Mouse (Mus musculus) C2C12 (cell line): ENCODE results near the gene Ppp2r5e. TPM values are rescaled to one million over a fixed set of nuclear protein-coding genes. Genes with fewer than 3 reads are reported as not detected.

ENCODE experiments used
- H3K27me3 ChIP-seq: one replicate; pipeline ENCODE4 v1.6.1; 2011; ENCODE audit not compliant: control insufficient read depth, insufficient read depth, insufficient read length
- H3K36me3 ChIP-seq: one replicate; pipeline ENCODE4 v1.6.1; 2011; ENCODE audit not compliant: control insufficient read depth, insufficient read depth
- H3K4me3 ChIP-seq: one replicate; pipeline ENCODE4 v1.5.1; 2011; ENCODE audit warnings: mild to moderate bottlenecking, control low read depth; ENCODE audit not compliant: poor library complexity, insufficient read depth, severe bottlenecking
- H3K79me2 ChIP-seq: one replicate; pipeline ENCODE4 v1.6.1; 2011; ENCODE audit not compliant: control insufficient read depth, insufficient read depth
- H3K79me3 ChIP-seq: one replicate; pipeline ENCODE4 v1.6.1; 2011; ENCODE audit warnings: low read depth, control low read depth
- H3ac ChIP-seq: one replicate; pipeline ENCODE3; 2011; ENCODE audit warnings: low read depth; ENCODE audit not compliant: control insufficient read depth, insufficient read length
- CEBPB ChIP-seq: IDR thresholded peaks from one replicate; pipeline ENCODE4 v1.6.1; 2011; ENCODE audit warnings: low read depth, mild to moderate bottlenecking, control low read depth, moderate library complexity
- CTCF ChIP-seq: IDR thresholded peaks from one replicate; pipeline ENCODE4 v1.5.1; 2011; ENCODE audit not compliant: control insufficient read depth, insufficient read depth, insufficient read length
- FOSL1 ChIP-seq: IDR thresholded peaks from one replicate; pipeline ENCODE4 v1.8.0; 2011; ENCODE audit warnings: mild to moderate bottlenecking, low read length; ENCODE audit not compliant: poor library complexity, insufficient read depth, severe bottlenecking
- MAX ChIP-seq: IDR thresholded peaks from one replicate; pipeline ENCODE4 v1.6.1; 2011; ENCODE audit warnings: mild to moderate bottlenecking, control low read depth
- MYOD1 ChIP-seq: IDR thresholded peaks from one replicate; pipeline ENCODE4 v1.6.1; 2011; ENCODE audit warnings: low read depth; ENCODE audit not compliant: control insufficient read depth, insufficient read length
- MYOG ChIP-seq: IDR thresholded peaks from one replicate; pipeline ENCODE4 v1.6.1; 2011; ENCODE audit not compliant: control insufficient read depth, insufficient read length; ENCODE audit errors: extremely low read depth
- USF1 ChIP-seq: IDR thresholded peaks from one replicate; pipeline ENCODE4 v1.6.1; 2011; ENCODE audit warnings: low read depth, mild to moderate bottlenecking, control low read depth, moderate library complexity
- polyA plus RNA-seq: library from polyadenylated mRNA; unstranded; fragments of >200 nt; fragmentation: generic; extraction: Trizol; gene quantifications from one replicate; pipeline ENCODE4 v1.2.1, GENCODE M21; 2012; ENCODE audit warnings: missing spikeins

The Ppp2r5e gene
- polyA plus RNA-seq, 1 experiment: 11.9 TPM

DNA sequence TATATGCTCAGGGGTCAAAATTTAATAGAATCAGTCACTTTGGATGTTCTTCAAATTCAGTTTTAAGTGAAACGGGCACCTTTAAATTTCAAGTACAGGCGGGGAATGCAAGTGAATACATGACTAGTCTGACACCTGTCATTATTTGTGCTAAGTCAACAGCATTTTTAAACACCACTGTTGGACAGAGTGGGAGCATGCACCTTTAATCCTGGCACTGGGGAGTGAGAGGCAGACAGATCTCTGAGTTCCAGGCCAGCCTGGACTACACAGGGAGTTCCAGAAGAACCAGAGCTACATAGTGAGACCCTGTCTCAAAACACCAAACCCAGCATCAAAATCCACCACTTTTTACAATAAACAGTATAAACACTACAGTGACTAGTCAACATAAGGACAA is 108.5 kb downstream of the Ppp2r5e start:
- TF ChIP-seq MYOG: no peak
- TF ChIP-seq CEBPB: no peak
- no peak for TF ChIP-seq FOSL1
- TF ChIP-seq CTCF: no peak
- TF ChIP-seq USF1: no peak
- no peak for TF ChIP-seq MAX
- no peak for TF ChIP-seq MYOD1

GRCm38 (mm10) chr12:75486568-75487286 is 109.3 kb downstream of the Ppp2r5e start:
- H3K79me2 ChIP-seq: no peaks in the 10 kb centered on the region
- TF ChIP-seq MYOD1 (no peak), USF1 (no peak), FOSL1 (no peak), MYOG (no peak), CEBPB (no peak), MAX (no peak), CTCF (no peak)
- no peaks in the 10 kb centered on the region for H3K27me3 ChIP-seq
- H3K79me3 ChIP-seq: peaks cover 2% of the 10 kb centered on the region
- H3K36me3 ChIP-seq: peaks cover 14% of the 10 kb centered on the region
- no peak overlapping the region for H3ac ChIP-seq
- H3K4me3 ChIP-seq: no peak overlapping the region

More for the DNA sequence above, 108.5 kb downstream of the Ppp2r5e start:
- H3K79me3 ChIP-seq: peaks cover 2% of the 10 kb centered on the region
- H3K4me3 ChIP-seq: no peak overlapping the region
- H3K27me3 ChIP-seq: no peaks in the 10 kb centered on the region
- H3K79me2 ChIP-seq: no peaks in the 10 kb centered on the region
- no peak overlapping the region for H3ac ChIP-seq
- H3K36me3 ChIP-seq: peaks cover 11% of the 10 kb centered on the region

- no peak overlapping the region for H3K4me3 ChIP-seq
- H3K27me3 ChIP-seq: no peaks in the 10 kb centered on the region
- TF ChIP-seq MYOG: no peak
- TF ChIP-seq CTCF: no peak
- TF ChIP-seq USF1: no peak
- TF ChIP-seq MYOD1: no peak
- TF ChIP-seq FOSL1: no peak
- TF ChIP-seq MAX: no peak
- no peak for TF ChIP-seq CEBPB
- H3K36me3 ChIP-seq: peaks cover 14% of the 10 kb centered on the region
- H3K79me2 ChIP-seq: no peaks in the 10 kb centered on the region
- H3K79me3 ChIP-seq: peaks cover 5% of the 10 kb centered on the region
- H3ac ChIP-seq: no peak overlapping the region
Observed at GRCm38 (mm10) chr12:75482781-75483180, 113.3 kb downstream of the Ppp2r5e start.

- TF ChIP-seq MYOD1 (no peak), CEBPB (no peak), MYOG (no peak), MAX (no peak), USF1 (no peak), CTCF (no peak), FOSL1 (no peak)
- Histone ChIP-seq H3K4me3 (no peak overlapping the region), H3K27me3 (no peaks in the 10 kb centered on the region), H3K36me3 (peaks cover 14% of the 10 kb centered on the region), H3K79me2 (no peaks in the 10 kb centered on the region), H3K79me3 (peaks cover 5% of the 10 kb centered on the region), H3ac (no peak overlapping the region)
Observed at GRCm38 (mm10) chr12:75482015-75482414, 114.0 kb downstream of the Ppp2r5e start.

GRCm38 (mm10) chr12:75480031-75480430 is 116.0 kb downstream of the Ppp2r5e start:
- Histone ChIP-seq H3K27me3 (no peaks in the 10 kb centered on the region), H3K36me3 (peaks cover 17% of the 10 kb centered on the region), H3K79me2 (peaks cover 11% of the 10 kb centered on the region), H3ac (no peak overlapping the region), H3K79me3 (peaks cover 5% of the 10 kb centered on the region), H3K4me3 (no peak overlapping the region)
- TF ChIP-seq MYOD1: no peak
- TF ChIP-seq MYOG: no peak
- no peak for TF ChIP-seq CEBPB
- no peak for TF ChIP-seq CTCF
- no peak for TF ChIP-seq USF1
- no peak for TF ChIP-seq FOSL1
- no peak for TF ChIP-seq MAX

DNA sequence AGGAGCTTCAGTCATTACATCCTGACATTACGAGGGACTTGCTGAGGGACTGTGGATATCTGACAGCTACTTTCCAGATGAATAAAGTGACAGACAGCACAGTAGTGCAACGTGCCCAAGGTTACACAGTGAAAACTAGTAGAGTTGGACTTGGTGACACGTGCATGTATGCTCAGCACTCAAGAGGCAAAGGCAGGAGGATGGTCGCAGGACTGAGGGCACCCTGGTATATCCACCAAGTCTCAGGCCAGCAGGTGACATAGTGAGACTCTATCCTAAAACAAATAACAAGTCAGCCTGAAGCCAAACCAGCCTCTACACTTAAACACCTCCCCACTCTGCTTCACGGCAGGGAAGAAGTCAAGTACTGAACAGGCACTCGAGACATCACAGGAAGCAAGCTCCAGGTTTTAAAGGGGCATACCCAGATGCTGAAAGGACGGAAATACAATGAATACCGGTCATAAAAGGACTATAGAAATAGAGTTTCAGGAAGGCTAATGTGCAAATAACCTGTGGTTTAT is 116.6 kb downstream of the Ppp2r5e start:
- Histone ChIP-seq H3K27me3 (no peaks in the 10 kb centered on the region), H3K4me3 (no peak overlapping the region), H3K79me2 (peaks cover 17% of the 10 kb centered on the region), H3K36me3 (peaks cover 17% of the 10 kb centered on the region), H3ac (no peak overlapping the region), H3K79me3 (peaks cover 5% of the 10 kb centered on the region)
- TF ChIP-seq FOSL1 (no peak), MYOG (no peak), USF1 (no peak), CEBPB (no peak), CTCF (no peak), MAX (no peak), MYOD1 (no peak)
